Mouse (Mus musculus) heart, adult 2 months (tissue): Measurements from ENCODE around the gene Cabp7. TPM values are rescaled to one million over a fixed set of nuclear protein-coding genes. Genes with fewer than 3 reads are reported as not detected.

ENCODE experiments used
- DNase-seq, 2 experiments: peaks; one replicate each; pipeline ENCODE4 v3.0.0; 2021
- H3K27ac ChIP-seq: fragments of 200-600 bp; 2 replicates; pipeline ENCODE4 v1.8.1; 2022
- H3K27me3 ChIP-seq: fragments of 200-500 bp; 2 replicates; pipeline ENCODE4 v1.6.1; 2012; ENCODE audit warnings: mild to moderate bottlenecking, low read length, inconsistent platforms, mixed read lengths; ENCODE audit not compliant: control insufficient read depth, insufficient read depth
- H3K36me3 ChIP-seq: fragments of 200-500 bp; 2 replicates; pipeline ENCODE4 v1.6.1; 2012; ENCODE audit warnings: low read length, inconsistent platforms; ENCODE audit not compliant: control insufficient read depth, insufficient read depth
- H3K4me1 ChIP-seq: fragments of 200-500 bp; 2 replicates; pipeline ENCODE4 v1.6.1; 2011; ENCODE audit warnings: low read length; ENCODE audit not compliant: control insufficient read depth, insufficient read depth
- H3K4me3 ChIP-seq: fragments of 200-600 bp; 2 replicates; pipeline ENCODE4 v1.8.1; 2022
- H3K79me2 ChIP-seq: fragments of 200-500 bp; replicated peaks from 2 replicates; pipeline ENCODE4 v1.6.1; 2012; ENCODE audit warnings: mild to moderate bottlenecking, inconsistent platforms, low read length, moderate library complexity, mixed read lengths; ENCODE audit not compliant: control insufficient read depth, insufficient read depth
- H3K9ac ChIP-seq: fragments of 200-500 bp; 2 replicates; pipeline ENCODE4 v1.6.1; 2012; ENCODE audit warnings: low read depth, mild to moderate bottlenecking, control low read depth, inconsistent platforms, low read length, mixed read lengths
- CTCF ChIP-seq: fragments of 200-600 bp; IDR thresholded peaks from 2 replicates; pipeline ENCODE4 v1.8.1; 2022; ENCODE audit warnings: antibody characterized with exemption, mild to moderate bottlenecking, moderate library complexity
- EP300 ChIP-seq: fragments of 200-500 bp; IDR thresholded peaks from 2 replicates; pipeline ENCODE4 v1.6.1; 2011; ENCODE audit warnings: low read depth, low read length, control low read depth; ENCODE audit not compliant: insufficient read depth
- POLR2A ChIP-seq: fragments of 200-500 bp; IDR thresholded peaks from 2 replicates; pipeline ENCODE4 v1.6.1; 2011; ENCODE audit warnings: mild to moderate bottlenecking, low read depth, low read length, control low read depth; ENCODE audit not compliant: insufficient read depth
- WGBS: fragments of 180-500 bp; shearing (Covaris S2); methylation state at CpG from one replicate; pipeline ENCODE4 v1.1.7; 2018; 5-methylcytosine and 5-hydroxymethylcytosine counted together
- intact Hi-C: fragments of 180-260 bp; cut with DNase I; formaldehyde crosslinking; loops from one replicate; pipeline ENCODE4 v1.15.1; 2025
- polyA plus RNA-seq: library from polyadenylated mRNA; depleted of rRNA; stranded (reverse); fragments of >200 nt; gene quantifications from 2 replicates; pipeline ENCODE4 v1.2.3, GENCODE M21; 2012
- total RNA-seq, 2 experiments: library from RNA; stranded (reverse); gene quantifications; 2 replicates each; pipeline ENCODE4 v1.2.3; 2021

The Cabp7 gene
- total and polyA plus RNA-seq, 3 experiments: not detected

- H3K36me3 ChIP-seq: no peaks in the 10 kb centered on the region
- no peak overlapping the region for H3K27ac ChIP-seq
- H3K4me3 ChIP-seq: no peak overlapping the region
- no peak for DNase-seq
- H3K79me2 ChIP-seq: no peaks in the 10 kb centered on the region
- 52% methylated on average over 5 of the region's 5 CpGs for WGBS
- no peaks in the 10 kb centered on the region for H3K4me1 ChIP-seq
- H3K9ac ChIP-seq: no peak overlapping the region
- TF ChIP-seq CTCF: no peak
- TF ChIP-seq EP300: no peak
- no peak for TF ChIP-seq POLR2A
- H3K27me3 ChIP-seq: no peaks in the 10 kb centered on the region
- intact Hi-C loops: no loop called here
These were observed 17.9 kb upstream of the Cabp7 start for GRCm38 (mm10) chr11:4764476-4764875.

GRCm38 (mm10) chr11:4763631-4764030 is 17.1 kb upstream of the Cabp7 start:
- Histone ChIP-seq H3K4me1 (no peaks in the 10 kb centered on the region), H3K36me3 (no peaks in the 10 kb centered on the region), H3K79me2 (no peaks in the 10 kb centered on the region), H3K4me3 (no peak overlapping the region), H3K27me3 (no peaks in the 10 kb centered on the region), H3K9ac (no peak overlapping the region), H3K27ac (no peak overlapping the region)
- no peak for DNase-seq
- TF ChIP-seq EP300: no peak
- TF ChIP-seq CTCF: no peak
- TF ChIP-seq POLR2A: no peak
- 19% methylated on average over 5 of the region's 5 CpGs for WGBS
- intact Hi-C loops: no loop called here

- no peak overlapping the region for H3K9ac ChIP-seq
- H3K36me3 ChIP-seq: no peaks in the 10 kb centered on the region
- no peaks in the 10 kb centered on the region for H3K79me2 ChIP-seq
- intact Hi-C loops: no loop called here
- H3K4me3 ChIP-seq: no peak overlapping the region
- 29% methylated on average over 2 of the region's 2 CpGs for WGBS
- no peak overlapping the region for H3K27ac ChIP-seq
- H3K27me3 ChIP-seq: no peaks in the 10 kb centered on the region
- no peak for DNase-seq
- no peaks in the 10 kb centered on the region for H3K4me1 ChIP-seq
- no peak for TF ChIP-seq CTCF
- no peak for TF ChIP-seq POLR2A
- TF ChIP-seq EP300: no peak
These were observed 15.9 kb upstream of the Cabp7 start for GRCm38 (mm10) chr11:4762511-4762910.

GRCm38 (mm10) chr11:4761991-4762390 is 15.4 kb upstream of the Cabp7 start:
- no peak for DNase-seq
- Histone ChIP-seq H3K4me1 (no peaks in the 10 kb centered on the region), H3K27me3 (no peaks in the 10 kb centered on the region), H3K9ac (no peak overlapping the region), H3K36me3 (no peaks in the 10 kb centered on the region), H3K27ac (no peak overlapping the region), H3K4me3 (no peak overlapping the region), H3K79me2 (no peaks in the 10 kb centered on the region)
- intact Hi-C loops: no loop called here
- 26% methylated on average over 6 of the region's 6 CpGs for WGBS
- no peak for TF ChIP-seq EP300
- no peak for TF ChIP-seq CTCF

GRCm38 (mm10) chr11:4760438-4760837 is 13.9 kb upstream of the Cabp7 start:
- H3K79me2 ChIP-seq: no peaks in the 10 kb centered on the region
- no peaks in the 10 kb centered on the region for H3K4me1 ChIP-seq
- no peaks in the 10 kb centered on the region; the same call in 1 of the 2 replicates for H3K27me3 ChIP-seq
- 12% methylated on average over 4 of the region's 4 CpGs for WGBS
- no peaks in the 10 kb centered on the region for H3K36me3 ChIP-seq
- no peak overlapping the region for H3K27ac ChIP-seq
- no peak overlapping the region for H3K4me3 ChIP-seq
- peak; percentile 42 to 49 for DNase-seq
- no peak overlapping the region for H3K9ac ChIP-seq
- TF ChIP-seq POLR2A (no peak), EP300 (no peak), CTCF (no peak)
- intact Hi-C loops: no loop called here

GRCm38 (mm10) chr11:4757789-4758158 is 11.2 kb upstream of the Cabp7 start:
- intact Hi-C loops: no loop called here
- Histone ChIP-seq H3K9ac (no peak overlapping the region), H3K36me3 (no peaks in the 10 kb centered on the region), H3K79me2 (no peaks in the 10 kb centered on the region), H3K27me3 (no peaks in the 10 kb centered on the region; the same call in 1 of the 2 replicates), H3K4me3 (no peak overlapping the region), H3K4me1 (no peaks in the 10 kb centered on the region), H3K27ac (no peak overlapping the region)
- TF ChIP-seq CTCF: no peak
- no peak for TF ChIP-seq EP300
- no peak for TF ChIP-seq POLR2A
- DNase-seq: no peak
- WGBS: 48% methylated on average over 4 of the region's 4 CpGs
